Mouse (Mus musculus) heart, embryonic 11.5 days (tissue): Measurements from ENCODE around the gene Vmn1r126. TPM values are rescaled to one million over a fixed set of nuclear protein-coding genes. Genes with fewer than 3 reads are reported as not detected.
"Not testable (repeated sequence)": the region's sequence is repeated elsewhere in the genome, so short reads cannot be mapped to it uniquely, and the experiment has no call there.

Experiments
- ATAC-seq: fragments of 200-750 bp; cut with Nextera tagmentation; replicated peaks from 2 replicates; pipeline ENCODE4 v1.8.0; 2017; ENCODE audit warnings: moderate library complexity; ENCODE audit not compliant: insufficient number of reproducible peaks, low FRiP score, low TSS enrichment
- H3K27ac ChIP-seq: fragments of 300-500 bp; sonication (generic); 2 replicates; pipeline ENCODE4 v1.5.1; 2014; ENCODE audit warnings: mild to moderate bottlenecking, low read depth, low read length
- H3K27me3 ChIP-seq: fragments of 300-500 bp; sonication (generic); 2 replicates; pipeline ENCODE4 v1.6.1; 2014; ENCODE audit warnings: mild to moderate bottlenecking, low read length, mixed read lengths; ENCODE audit not compliant: control insufficient read depth, insufficient read depth
- H3K36me3 ChIP-seq: fragments of 300-500 bp; sonication (generic); 2 replicates; pipeline ENCODE4 v1.6.1; 2014; ENCODE audit warnings: mild to moderate bottlenecking, low read length, moderate library complexity, mixed read lengths; ENCODE audit not compliant: control insufficient read depth, insufficient read depth
- H3K4me1 ChIP-seq: fragments of 300-500 bp; sonication (generic); 2 replicates; pipeline ENCODE4 v1.6.1; 2014; ENCODE audit warnings: low read length; ENCODE audit not compliant: control insufficient read depth, insufficient read depth
- H3K4me2 ChIP-seq: fragments of 300-500 bp; sonication (generic); 2 replicates; pipeline ENCODE4 v1.6.1; 2014; ENCODE audit warnings: mild to moderate bottlenecking, moderate library complexity
- H3K4me3 ChIP-seq: fragments of 300-500 bp; sonication (generic); 2 replicates; pipeline ENCODE4 v1.5.1; 2014; ENCODE audit warnings: low read depth, low read length
- H3K9ac ChIP-seq: fragments of 300-500 bp; sonication (generic); 2 replicates; pipeline ENCODE4 v1.6.1; 2014; ENCODE audit warnings: mild to moderate bottlenecking, low read depth, low read length, moderate library complexity
- H3K9me3 ChIP-seq: fragments of 300-500 bp; sonication (generic); replicated peaks from 2 replicates; pipeline ENCODE4 v1.6.1; 2016; ENCODE audit warnings: low read length; ENCODE audit not compliant: control insufficient read depth
- WGBS: fragments of 180-500 bp; shearing (Covaris S2); extraction: QIAGEN DNeasy Blood & Tissue Kit; methylation state at CpG from one replicate; pipeline ENCODE4 v1.1.7; 2014; ENCODE audit not compliant: insufficient replicate concordance; 5-methylcytosine and 5-hydroxymethylcytosine counted together
- polyA plus RNA-seq: library from polyadenylated mRNA; unstranded; fragments of >200 nt; fragmentation: Nextera tagmentation; extraction: Ambion mirVana; gene quantifications from 2 replicates; pipeline ENCODE4 v1.2.1, GENCODE M21; 2014

Gene Vmn1r126
- not detected in 2 replicates for polyA plus RNA-seq

- not testable (repeated sequence) for H3K27ac ChIP-seq, H3K9me3 ChIP-seq, H3K4me1 ChIP-seq, ATAC-seq, H3K4me2 ChIP-seq, H3K36me3 ChIP-seq, H3K4me3 ChIP-seq, H3K27me3 ChIP-seq, H3K9ac ChIP-seq
- WGBS, result no CpG with 5 or more reads among the region's 5 CpGs
Observed at GRCm38 (mm10) chr7:21301367-21301766, at the start of gene Vmn1r126. Gene Vmn1r126 (minus strand): TSS chr7:21301467.

- 58% methylated on average over 1 of the region's 1 CpGs for WGBS
- not testable (repeated sequence) for H3K4me1 ChIP-seq, H3K4me2 ChIP-seq, H3K4me3 ChIP-seq, H3K27ac ChIP-seq, H3K27me3 ChIP-seq, ATAC-seq, H3K9ac ChIP-seq, H3K36me3 ChIP-seq, H3K9me3 ChIP-seq
Observed at GRCm38 (mm10) chr7:21349073-21349472, 47.8 kb upstream of the Vmn1r126 start, which contains the start of gene Vmn1r128. Gene Vmn1r128 (plus strand): TSS chr7:21349373.

GRCm38 (mm10) chr7:21319761-21320160 lies 18.5 kb upstream of the Vmn1r126 start, which contains the start of gene Vmn1r127:
Gene Vmn1r127 (minus strand): TSS chr7:21319861.
- not testable (repeated sequence) for H3K4me3 ChIP-seq, H3K9me3 ChIP-seq, ATAC-seq, H3K9ac ChIP-seq, H3K27me3 ChIP-seq, H3K27ac ChIP-seq, H3K4me2 ChIP-seq, H3K36me3 ChIP-seq, H3K4me1 ChIP-seq
- no CpG with 5 or more reads among the region's 3 CpGs for WGBS

- not testable (repeated sequence) for H3K27ac ChIP-seq, H3K4me2 ChIP-seq, ATAC-seq, H3K9me3 ChIP-seq, H3K27me3 ChIP-seq, H3K9ac ChIP-seq, H3K4me1 ChIP-seq, H3K4me3 ChIP-seq, H3K36me3 ChIP-seq
- 65% methylated on average over 3 of the region's 3 CpGs for WGBS
Observed at GRCm38 (mm10) chr7:21271879-21272278, 29.4 kb downstream of the Vmn1r126 start, which contains the start of gene Vmn1r125. Gene Vmn1r125 (plus strand): TSS chr7:21272179.

GRCm38 (mm10) chr7:21260517-21260916 lies 40.8 kb downstream of the Vmn1r126 start, which contains the start of gene Vmn1r124:
Gene Vmn1r124 (minus strand): TSS chr7:21260617.
- WGBS, result 73% methylated on average over 4 of the region's 4 CpGs

More at GRCm38 (mm10) chr7:21260517-21260916, 40.8 kb downstream of the Vmn1r126 start, which contains the start of gene Vmn1r124:
- H3K27me3 ChIP-seq, H3K36me3 ChIP-seq, H3K9me3 ChIP-seq, H3K9ac ChIP-seq, H3K27ac ChIP-seq, H3K4me3 ChIP-seq, H3K4me1 ChIP-seq, H3K4me2 ChIP-seq, ATAC-seq: not testable (repeated sequence)

Other genes with a start within 250 kb of the Vmn1r126 start
- not detected in 2 replicates for gene Vmn1r120, start 247.7 kb downstream of the Vmn1r126 start, polyA plus RNA-seq
- gene Vmn1r121, start 203.0 kb downstream of the Vmn1r126 start, polyA plus RNA-seq, result not detected in 2 replicates
- not detected in 2 replicates for gene Vmn1r122, start 167.3 kb downstream of the Vmn1r126 start, polyA plus RNA-seq
- not detected in 2 replicates for gene Vmn1r123, start 139.3 kb downstream of the Vmn1r126 start, polyA plus RNA-seq
- not detected in 2 replicates for gene Gm5157, start 111.0 kb downstream of the Vmn1r126 start, polyA plus RNA-seq
- gene Vmn1r124, start 40.9 kb downstream of the Vmn1r126 start, polyA plus RNA-seq, result not detected in 2 replicates
- not detected in 2 replicates for gene Vmn1r125, start 29.3 kb downstream of the Vmn1r126 start, polyA plus RNA-seq
- gene Vmn1r127, start 18.4 kb upstream of the Vmn1r126 start, polyA plus RNA-seq, result not detected in 2 replicates
- not detected in 2 replicates for gene Vmn1r128, start 47.9 kb upstream of the Vmn1r126 start, polyA plus RNA-seq
- not detected in 2 replicates for gene Vmn1r129, start 59.8 kb upstream of the Vmn1r126 start, polyA plus RNA-seq
- gene Gm6882, start 131.3 kb upstream of the Vmn1r126 start, polyA plus RNA-seq, result not detected in 2 replicates
- gene Vmn1r130, start 210.3 kb upstream of the Vmn1r126 start, polyA plus RNA-seq, result not detected in 2 replicates
- gene Vmn1r131, start 244.6 kb upstream of the Vmn1r126 start, polyA plus RNA-seq, result not detected in 2 replicates